Mouse (Mus musculus) cerebellum, adult 11-12 months (tissue): ENCODE measurements around the gene Dennd5a.
A peak's percentile ranks its signal among the peaks of the same experiment; 100 is the strongest.

ENCODE experiments used
- DNase-seq: peaks from one replicate; pipeline ENCODE4 v3.0.0; 2022

The Dennd5a gene

GRCm38 (mm10) chr7:109879158-109879557 is 81.1 kb downstream of the Dennd5a start:
- no peak for DNase-seq

GRCm38 (mm10) chr7:109876085-109876484 is 84.2 kb downstream of the Dennd5a start:
- DNase-seq, result no peak

- DNase-seq, result no peak
Measured at GRCm38 (mm10) chr7:109875598-109875997, 84.7 kb downstream of the Dennd5a start.

DNA sequence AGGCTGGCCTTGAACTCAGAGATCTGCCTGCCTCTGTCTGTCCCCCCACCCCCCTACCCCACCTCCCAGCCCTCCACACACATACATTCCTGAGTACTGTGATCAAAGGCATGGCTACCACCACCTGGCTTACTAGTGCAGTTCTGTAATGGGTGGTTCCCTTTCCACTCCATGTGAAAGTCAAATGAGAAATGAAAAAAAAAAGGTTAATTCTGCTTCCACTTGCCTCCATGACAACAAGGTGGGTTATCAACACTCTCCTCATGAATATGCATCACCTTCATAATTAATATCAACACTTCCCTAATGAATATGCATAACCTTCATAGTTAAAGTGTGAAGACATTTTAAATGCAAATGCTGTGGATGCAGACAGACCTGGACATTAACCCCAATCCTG is 85.2 kb downstream of the Dennd5a start:
- no peak for DNase-seq

GRCm38 (mm10) chr7:109873170-109873569 is 87.1 kb downstream of the Dennd5a start:
- no peak for DNase-seq

DNA sequence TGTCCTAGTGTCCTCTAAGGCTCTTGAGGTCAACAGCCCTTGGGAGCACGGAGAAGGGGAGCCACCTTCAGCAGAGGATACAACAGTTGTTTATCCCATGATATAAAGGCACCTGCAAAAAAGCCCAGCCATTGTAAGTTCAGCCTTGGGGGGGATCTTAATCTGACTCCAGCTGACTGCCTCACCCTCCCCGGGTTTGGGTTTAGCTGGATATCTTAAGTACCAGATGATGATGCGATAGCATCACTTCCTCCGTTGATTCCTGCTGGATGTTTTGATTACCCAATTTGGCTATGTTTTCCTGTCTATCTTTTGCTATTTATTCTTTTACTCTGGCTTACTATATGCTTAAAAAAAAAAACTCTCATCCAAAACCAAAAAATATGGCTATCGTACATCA is 89.0 kb downstream of the Dennd5a start:
- DNase-seq, result no peak

GRCm38 (mm10) chr7:109868498-109868897 is 91.8 kb downstream of the Dennd5a start:
- no peak for DNase-seq

DNA sequence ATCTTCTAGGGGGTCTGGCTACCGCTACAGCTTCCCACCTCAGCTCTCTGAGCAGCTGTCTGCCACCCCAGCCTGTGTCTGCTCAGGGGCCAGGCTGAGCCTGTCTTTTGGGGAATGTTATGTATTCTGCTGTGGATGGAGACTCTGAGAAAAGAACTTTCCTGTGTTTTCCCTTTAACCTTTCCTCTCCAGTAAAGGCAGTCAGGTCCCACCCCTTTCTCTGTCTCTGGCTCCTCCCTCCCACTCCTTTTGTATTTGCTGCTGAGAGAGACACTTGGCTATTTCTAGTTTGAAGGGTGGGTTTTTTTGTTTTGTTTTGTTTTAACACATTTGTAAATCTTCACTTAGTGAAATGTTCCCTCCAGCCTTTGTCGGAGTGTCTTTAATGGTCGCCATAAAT is 93.6 kb downstream of the Dennd5a start:
- no peak for DNase-seq

DNA sequence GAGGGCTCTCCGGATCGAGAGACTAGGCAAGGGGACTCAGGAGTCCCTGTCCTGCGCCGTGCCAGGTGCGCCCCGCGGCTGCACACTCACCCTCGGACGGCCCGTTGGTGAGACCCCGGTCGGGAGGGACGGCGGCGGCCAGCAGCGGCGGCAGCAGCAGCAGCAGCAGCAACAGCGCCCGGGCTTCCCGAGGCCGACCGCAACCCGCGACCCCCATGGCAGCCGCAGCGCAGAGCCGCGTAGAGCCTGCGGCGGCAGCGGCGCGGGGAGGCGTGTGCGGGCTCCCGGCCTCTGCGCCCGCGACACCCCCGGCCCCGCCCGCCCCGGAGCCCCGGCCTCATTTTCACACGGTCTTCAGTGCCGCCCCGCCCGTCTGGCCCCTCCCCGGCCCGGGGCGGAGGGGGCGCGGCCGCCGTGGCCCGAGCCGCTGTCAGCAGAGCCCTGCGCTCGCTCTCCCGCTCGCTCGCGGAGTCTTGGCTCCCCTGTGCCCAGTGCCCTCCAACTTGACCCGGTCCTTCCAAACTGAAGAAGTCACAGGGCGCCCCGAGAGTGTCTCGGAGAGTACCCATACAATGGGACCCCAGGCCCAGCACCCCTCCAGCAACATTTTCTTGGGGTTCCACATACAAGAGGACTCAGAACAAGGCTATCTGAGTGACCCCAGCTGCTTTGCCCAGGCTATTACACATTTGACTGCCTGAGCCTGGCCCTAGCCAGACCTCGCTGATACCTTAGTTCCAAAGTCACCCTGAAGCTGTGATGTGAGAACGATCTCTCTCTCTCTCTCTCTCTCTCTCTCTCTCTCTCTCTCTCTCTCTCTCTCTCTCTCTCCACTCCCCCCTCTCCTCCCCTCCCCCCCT is 94.7 kb downstream of the Dennd5a start, which contains the start of gene Scube2:
Gene Scube2, minus strand, starts transcription at position 310 of the 860 bp plus-strand sequence.
- no peak for DNase-seq

DNA sequence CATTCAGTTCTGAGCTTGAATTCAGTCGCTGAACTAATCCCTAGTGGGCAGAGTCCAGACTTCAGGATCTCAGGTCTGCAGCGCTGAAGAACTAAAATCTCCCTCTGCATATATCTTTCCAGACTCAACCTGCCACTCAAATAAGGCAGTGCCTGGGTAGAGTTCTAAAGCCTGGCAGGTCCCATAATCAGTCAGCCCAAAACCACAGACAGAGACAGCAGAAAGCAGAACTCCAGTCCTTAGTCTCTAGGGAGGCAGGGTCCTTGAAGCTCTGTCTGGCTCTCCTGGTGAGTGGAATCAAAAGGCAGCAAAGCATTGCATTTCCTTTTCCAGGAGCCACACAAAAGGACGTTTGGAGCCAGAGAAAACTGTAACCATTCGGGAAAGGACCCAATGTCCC is 96.7 kb downstream of the Dennd5a start:
- DNase-seq, result no peak

DNA sequence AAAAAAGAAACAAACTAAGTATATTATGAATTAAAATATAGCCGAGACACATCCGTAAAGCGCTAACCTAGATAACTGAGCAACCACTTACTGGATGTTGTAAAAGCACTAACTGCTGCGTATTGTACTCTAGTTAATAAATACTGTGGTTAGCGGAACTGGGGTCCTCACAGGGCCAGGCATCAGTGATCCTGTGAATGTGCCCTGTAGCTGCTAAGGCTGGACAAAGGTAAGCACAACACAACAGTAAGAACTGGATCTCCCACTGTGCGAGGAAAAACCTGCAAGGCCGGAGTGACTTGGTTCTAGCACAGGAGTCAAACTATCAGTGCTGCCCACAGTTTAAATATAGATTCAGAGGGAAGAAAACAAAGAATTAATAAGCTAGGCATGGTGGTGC is 100.1 kb downstream of the Dennd5a start:
- no peak for DNase-seq

GRCm38 (mm10) chr7:109859354-109859753 is 100.9 kb downstream of the Dennd5a start:
- no peak for DNase-seq

DNA sequence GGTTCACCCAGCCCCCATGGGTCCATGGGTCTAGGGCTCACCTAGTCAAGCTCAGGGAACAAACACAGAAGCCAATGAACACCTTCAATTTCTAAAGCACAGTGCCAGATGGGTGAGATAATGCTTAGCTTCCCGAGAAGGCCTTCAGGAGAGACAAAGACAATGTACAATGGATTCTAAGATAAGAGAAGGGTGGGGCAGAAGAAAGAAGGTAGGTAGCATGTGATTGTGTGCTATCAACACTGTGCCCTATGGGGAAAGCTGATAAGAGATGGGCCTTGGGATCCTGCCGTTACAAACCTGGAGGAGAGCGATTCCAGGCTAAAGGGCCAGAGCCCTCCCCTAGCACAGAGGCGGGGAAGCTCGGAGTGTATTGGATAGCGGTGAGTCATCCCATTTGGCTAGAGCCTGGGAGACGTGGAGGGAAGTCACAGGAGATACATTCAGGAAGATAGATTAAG is 107.5 kb downstream of the Dennd5a start:
- peak; percentile 15 for DNase-seq

GRCm38 (mm10) chr7:109852017-109852416 is 108.3 kb downstream of the Dennd5a start:
- DNase-seq, result no peak

DNA sequence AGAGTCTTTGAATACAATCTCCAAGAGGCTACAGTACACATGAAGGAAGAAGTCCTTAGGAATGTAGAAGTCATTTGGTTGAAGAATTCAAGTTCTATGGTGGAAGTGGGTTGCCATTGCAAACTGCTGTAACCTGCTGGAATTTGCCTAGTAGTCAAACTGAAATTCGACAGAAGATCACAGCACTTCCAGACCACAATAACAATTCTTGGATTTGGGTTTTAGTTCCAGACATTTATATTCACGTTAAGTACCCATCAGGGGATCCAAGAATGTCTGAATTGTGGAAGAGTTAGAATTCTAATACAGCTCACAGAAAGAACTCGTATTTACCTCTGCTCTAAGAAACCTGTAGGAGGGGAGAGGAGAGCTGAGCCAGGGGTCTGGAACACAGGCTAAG is 109.7 kb downstream of the Dennd5a start:
- DNase-seq, result no peak

DNA sequence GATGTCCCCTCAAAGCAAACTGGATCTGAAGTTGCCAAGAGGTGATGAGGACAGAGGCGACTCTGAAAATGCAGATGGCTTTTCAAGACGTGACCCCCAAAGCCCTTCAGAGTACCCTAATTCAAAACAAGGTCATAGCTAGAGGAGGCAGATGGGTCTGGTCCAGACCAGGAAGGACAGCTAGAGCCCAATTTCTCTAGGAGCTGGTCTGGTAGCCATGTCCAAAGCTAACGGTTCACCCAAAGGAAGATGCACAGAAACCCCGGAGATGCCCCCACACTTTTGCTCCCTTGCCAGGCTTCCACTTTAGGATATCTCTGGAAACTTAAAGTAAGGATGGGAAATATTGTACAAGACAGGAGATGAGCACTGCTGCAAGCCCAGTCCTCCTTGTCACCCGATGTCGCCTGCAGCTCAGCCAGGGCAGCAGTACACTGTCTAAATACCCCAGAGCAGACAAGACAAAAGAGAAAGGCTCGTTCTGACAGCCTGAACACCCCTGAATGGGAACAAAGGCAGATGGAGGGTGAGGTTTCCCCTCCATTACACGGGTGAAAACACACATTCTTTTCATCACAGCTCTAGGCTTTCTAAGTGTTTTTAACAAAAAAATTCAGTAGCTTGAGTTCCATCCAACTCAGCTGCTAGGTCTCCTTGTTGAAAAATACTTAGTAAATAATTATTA is 110.4 kb downstream of the Dennd5a start:
- no peak for DNase-seq

DNA sequence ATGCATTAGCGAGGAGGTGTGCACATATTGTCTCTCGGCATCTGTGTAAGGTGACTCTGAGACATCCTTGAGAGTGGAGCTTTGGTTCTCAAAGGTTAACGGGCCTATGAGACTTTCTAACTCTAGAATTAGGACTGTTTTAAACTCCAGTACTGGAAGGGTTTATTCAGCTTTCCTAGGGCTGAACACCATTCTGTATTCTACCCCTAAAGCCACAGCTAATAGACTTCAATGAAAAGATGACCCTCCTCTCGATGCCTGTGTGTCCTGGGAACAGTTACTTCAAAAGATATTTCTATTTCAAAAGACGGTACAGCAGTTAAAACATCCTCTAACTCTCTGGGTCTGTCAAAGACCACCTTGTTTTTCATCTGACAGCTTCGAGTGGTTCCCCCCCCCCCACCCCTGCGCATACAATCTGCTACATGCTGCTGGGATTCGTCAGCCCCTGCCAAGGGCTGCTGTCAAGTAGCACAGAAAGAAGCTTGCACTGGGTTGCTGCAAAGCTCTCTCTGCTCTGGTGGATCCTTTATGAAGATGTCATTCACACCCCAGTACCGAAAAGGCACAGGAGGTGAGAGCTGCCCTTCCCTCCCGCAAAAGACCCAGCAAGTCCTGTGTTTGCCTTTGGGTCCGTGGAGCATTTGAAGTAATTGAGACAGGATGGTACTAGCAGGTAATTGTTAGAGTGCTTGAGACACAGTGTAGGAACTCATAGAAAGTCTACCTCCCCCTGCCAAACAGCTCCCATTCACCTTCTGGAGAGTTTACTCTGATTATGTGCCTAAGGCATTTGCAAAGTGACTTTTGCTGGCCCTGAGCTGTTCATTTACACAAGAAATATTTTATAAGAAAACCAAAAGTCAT is 111.2 kb downstream of the Dennd5a start:
- DNase-seq, result no peak

- no peak for DNase-seq
Measured at GRCm38 (mm10) chr7:109844100-109844499, 116.2 kb downstream of the Dennd5a start.
